Mouse (Mus musculus): Measurements from ENCODE around the gene Six2.

Six2 gene

DNA sequence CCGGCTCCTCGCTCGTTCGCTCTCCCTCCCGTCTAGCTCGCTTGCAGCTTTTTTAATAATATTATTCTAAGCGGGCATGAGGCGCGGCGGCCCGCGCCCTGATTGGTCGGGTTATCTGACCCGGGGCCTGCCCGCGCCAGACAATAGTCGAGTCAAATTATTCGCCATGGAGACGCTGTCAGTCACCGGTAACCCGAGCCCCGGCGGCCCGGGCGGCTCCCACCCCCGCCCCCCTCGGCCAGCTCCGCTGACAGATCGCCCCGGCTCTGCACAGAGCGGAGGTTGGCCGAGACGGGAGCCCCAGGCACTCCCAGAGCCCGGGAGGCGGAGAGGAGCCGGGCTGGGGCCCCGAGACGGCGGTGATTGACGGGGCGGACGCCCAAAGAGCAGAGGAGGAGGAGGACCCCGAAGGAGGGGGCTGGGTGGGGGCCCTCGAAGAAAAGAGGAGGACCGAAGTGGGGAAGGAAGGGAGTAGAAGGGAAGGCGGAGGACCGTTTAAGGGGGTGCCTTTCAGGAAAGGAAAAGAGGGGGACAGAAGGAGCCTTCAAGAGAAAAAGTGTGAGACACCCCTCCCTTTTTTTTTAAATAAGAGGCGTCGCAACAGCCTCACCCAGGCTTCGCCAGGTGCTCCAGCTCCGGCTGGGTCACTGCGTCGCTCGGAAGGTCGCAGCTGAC lies at the start of gene Six2:
Six2 (minus strand) TSS at position 39 of the 675 bp plus-strand sequence.
- DNase-seq (ENCODE audit: low spot score), result no peak

DNA sequence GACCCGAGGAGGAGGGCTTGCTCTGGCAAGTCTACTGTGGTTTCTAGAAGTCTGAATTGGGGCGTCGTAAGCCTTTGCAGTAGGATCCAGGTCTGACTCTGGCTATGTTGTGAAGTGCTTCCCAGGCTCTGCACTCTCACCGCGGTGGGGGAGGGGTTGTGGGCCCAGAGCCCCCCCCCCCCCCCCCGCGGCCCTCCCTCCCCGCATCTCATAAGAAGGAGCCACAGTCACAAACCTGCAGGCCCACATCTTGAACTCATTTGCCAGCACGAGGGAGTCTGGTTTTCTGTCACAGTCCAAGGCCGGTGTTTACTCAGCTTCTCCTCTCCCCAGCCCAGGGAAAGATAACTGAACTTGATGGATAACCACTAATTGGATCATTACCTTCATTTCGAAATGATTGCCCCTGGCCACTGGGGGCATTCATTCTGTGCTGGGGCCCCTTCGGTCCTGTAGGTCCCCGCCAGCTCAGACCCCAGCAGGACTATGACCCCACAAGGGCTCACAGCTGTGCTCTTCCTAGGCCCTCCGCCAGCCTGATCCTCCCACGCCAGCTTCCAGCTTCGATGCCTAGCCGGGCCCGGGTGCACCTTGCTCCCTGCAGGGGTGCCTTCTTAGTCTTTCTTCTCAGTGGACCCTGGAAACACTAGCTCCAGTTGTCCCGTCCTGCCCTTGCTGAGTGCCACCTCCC lies 49.2 kb upstream of the Six2 start:
- no peak for DNase-seq (ENCODE audit: low spot score)

DNA sequence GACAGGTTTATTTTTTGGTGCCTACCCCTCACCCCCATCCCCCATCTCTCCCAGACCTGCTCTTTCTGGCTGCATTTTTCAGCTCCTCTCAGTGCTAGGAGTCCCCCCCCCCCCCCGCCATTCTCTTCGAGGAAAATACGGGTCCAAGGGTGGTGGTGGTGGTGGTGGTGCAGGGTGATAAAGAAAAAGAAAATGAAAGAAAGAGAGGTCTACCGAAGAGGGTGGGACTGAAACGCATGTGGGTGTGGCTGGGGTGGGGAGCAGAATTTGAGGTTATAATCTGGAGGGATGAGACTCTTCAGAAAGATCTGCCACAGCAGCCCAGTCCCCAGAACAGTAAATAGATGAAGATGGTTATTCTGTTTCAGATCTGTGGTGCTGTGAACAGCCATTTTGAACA lies 43.3 kb upstream of the Six2 start:
- DNase-seq (ENCODE audit: low spot score), result no peak

DNA sequence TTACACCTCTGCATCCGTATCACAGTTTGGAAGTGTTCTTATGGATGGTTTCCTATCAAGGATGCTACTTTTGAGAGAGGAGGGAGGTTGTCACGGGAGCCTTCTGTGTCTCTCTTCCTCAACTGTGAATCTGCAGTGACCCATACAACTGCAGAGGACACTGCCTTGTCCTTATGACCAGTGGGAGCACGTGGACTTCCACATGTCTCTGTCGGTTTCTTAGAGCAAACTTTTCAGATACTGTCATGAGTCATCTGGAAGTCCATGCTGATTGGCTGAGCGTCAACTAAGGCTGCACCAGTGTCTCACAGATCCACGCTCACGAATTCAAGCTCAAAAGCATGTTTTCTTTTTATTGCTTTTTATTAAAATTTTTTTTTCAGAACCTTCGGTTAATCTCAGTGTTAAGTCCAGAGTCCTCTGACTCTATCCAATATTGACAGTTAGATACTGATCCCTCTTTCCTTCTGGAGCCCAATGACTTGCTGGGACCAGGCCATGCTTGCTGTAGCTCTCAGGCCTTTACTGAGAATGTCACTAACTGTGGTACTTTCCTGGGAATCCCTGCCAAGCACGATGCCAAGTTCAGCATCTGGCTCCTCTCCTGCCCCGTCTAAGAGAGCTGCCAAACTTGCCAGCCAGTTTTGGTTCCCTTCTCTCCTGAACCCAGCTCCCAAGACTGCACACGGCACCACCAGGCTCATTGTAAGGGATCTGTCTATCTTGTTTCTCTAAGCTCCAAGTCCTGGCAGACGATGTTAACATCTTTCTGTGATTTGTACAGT lies 42.3 kb upstream of the Six2 start:
- DNase-seq (ENCODE audit: low spot score), result no peak

GRCm38 (mm10) chr17:85728071-85728718 lies 40.1 kb upstream of the Six2 start:
- DNase-seq (ENCODE audit: low spot score), result no peak

GRCm38 (mm10) chr17:85725988-85726387 lies 37.9 kb upstream of the Six2 start:
- no peak for DNase-seq (ENCODE audit: low spot score)

DNA sequence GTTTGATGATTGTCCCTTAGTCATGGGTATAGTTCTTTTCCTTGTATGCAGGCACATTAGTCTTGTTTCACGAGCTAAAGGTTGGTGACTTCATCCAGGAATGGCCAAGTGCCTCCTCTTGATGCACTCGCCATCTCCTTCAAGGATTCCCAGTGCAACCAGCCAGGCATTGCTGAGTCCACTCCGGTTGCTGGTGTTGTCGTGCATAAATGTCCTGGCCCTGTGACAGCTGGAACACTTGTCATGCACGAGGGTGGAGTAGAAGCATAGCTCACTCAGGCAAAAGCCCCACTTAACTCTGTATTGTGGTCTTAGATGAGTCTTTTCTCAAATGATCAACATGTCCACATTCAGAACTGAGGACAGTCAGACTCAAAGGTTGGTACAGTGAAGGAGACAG lies 35.1 kb upstream of the Six2 start:
- DNase-seq (ENCODE audit: low spot score), result no peak

DNA sequence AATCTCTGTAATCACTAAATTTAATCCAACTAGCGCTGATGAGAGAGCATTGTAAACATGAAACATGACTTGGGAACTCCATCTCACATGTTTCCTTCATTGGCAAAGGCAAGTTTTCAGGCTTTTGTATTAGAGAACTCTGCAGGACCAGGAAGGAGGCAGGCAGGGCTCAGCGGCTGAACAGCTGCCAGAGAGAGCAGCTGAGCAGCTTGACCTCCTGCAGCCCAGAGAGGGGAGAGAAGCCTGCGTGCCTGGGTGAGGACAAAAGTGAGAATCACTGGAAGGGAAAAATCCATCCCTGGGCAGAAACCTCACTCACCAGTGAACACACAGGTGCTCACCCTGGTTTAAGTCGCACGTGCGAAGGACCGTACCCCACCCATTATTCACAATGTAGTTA lies 29.2 kb upstream of the Six2 start:
- DNase-seq (ENCODE audit: low spot score), result no peak

DNA sequence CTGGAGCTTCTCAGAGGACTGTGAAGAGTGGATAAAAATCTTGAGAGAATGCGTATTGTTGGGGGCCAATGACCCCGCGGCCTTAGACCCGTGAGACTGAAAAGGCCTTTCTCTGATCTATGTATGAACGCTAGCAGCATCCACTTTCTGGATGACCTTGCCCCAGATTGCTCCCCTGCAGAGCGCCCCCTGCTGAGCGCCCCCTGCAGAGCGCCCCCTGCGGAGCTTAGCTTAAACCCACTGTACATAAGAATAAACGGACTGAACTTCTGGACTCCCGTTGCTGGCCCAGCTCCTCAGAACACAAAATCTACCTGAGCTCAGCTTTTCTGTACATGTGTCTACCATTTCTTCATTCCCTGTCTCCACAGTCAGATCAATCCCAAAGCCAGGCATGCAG lies 27.7 kb upstream of the Six2 start:
- DNase-seq (ENCODE audit: low spot score), result no peak

DNA sequence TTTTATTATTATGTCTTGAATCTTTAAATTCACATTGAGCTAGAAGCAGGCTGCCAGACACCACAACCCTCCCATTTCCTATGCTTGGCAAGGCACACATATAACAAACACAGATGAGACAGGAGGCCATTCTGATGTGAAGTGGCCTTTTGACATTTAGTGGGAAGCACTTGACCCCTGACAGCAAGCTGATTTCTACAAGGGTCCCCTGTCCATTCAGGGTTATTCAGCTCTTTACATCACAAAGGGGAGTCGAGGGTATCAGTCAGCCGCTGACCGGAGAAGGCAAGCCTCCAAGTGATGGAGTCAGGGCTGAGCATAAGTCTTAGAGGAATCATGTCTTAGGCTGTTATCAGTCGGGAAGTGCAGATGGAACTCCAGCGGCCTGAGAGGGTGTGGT lies 26.3 kb upstream of the Six2 start:
- DNase-seq (ENCODE audit: low spot score), result no peak

DNA sequence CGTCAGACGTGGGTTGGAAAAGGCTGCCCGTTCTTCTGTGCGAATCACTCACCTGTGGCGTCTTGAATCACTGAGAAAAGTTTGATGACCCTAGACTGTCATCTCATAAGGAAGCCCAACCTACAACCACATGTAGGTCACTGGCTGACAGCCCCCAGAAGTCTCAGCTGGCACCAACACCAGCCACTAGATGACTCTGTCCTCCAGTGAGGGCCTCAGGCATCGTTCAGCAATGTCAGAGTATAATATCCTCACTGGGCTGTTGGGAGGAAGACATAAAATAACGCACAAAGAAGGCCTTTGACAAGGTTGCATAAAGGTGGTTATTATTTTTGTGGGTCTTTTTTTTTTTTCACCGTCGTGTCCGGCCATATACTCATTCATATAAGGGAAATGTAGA lies 24.8 kb upstream of the Six2 start:
- no peak for DNase-seq (ENCODE audit: low spot score)

DNA sequence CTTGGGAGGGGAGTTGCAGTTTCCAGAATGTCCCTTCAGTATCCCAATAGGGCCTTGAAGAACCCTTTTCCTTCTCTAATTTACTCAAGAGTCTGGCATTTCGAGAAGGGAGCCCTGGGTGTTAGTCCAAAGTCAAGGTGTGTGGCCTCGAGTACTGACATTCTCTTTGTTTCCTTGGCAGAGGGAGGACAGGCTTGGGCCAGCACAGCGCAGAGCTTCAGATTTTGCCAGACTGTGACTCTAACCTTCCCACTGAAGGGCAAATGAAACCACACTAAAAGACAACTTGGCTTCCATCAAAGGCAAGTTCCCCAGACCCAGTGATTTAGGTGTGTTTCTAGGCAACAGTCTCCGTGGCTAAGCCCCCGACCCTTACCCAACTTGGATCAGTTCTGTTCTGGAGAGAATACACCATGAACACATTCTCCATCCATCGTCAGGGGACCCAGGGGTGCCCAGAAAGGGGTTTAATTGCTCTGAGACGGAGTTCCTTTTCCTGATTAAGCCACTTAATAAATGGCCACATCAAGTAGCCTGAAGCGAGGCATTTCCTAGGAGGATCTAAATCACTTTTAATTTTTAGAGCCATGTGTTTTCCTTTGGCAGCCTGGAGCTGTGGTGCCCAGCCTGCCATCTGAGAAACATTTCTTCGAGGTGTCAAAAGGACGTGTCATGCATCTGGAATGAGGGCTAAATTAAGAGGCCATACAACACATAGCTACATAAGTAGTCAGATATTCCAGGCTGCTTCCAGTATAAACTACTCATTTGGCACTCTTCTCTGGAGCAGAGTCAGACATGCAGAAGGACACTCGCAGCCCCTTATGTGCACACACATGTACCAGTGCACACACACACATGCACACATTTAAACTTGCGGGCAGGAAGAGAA lies 16.5 kb upstream of the Six2 start:
- DNase-seq (ENCODE audit: low spot score), result no peak

GRCm38 (mm10) chr17:85700028-85700427 lies 12.0 kb upstream of the Six2 start:
- DNase-seq (ENCODE audit: low spot score), result no peak

GRCm38 (mm10) chr17:85698643-85699042 lies 10.6 kb upstream of the Six2 start:
- no peak for DNase-seq (ENCODE audit: low spot score)

GRCm38 (mm10) chr17:85697976-85698375 lies 9.9 kb upstream of the Six2 start:
- DNase-seq (ENCODE audit: low spot score), result no peak

GRCm38 (mm10) chr17:85694499-85694898 lies 6.4 kb upstream of the Six2 start:
- DNase-seq (ENCODE audit: low spot score), result no peak

- DNase-seq (ENCODE audit: low spot score), result no peak
These were observed 5.0 kb upstream of the Six2 start for GRCm38 (mm10) chr17:85693101-85693500.

GRCm38 (mm10) chr17:85692594-85692993 lies 4.5 kb upstream of the Six2 start:
- no peak for DNase-seq (ENCODE audit: low spot score)

DNA sequence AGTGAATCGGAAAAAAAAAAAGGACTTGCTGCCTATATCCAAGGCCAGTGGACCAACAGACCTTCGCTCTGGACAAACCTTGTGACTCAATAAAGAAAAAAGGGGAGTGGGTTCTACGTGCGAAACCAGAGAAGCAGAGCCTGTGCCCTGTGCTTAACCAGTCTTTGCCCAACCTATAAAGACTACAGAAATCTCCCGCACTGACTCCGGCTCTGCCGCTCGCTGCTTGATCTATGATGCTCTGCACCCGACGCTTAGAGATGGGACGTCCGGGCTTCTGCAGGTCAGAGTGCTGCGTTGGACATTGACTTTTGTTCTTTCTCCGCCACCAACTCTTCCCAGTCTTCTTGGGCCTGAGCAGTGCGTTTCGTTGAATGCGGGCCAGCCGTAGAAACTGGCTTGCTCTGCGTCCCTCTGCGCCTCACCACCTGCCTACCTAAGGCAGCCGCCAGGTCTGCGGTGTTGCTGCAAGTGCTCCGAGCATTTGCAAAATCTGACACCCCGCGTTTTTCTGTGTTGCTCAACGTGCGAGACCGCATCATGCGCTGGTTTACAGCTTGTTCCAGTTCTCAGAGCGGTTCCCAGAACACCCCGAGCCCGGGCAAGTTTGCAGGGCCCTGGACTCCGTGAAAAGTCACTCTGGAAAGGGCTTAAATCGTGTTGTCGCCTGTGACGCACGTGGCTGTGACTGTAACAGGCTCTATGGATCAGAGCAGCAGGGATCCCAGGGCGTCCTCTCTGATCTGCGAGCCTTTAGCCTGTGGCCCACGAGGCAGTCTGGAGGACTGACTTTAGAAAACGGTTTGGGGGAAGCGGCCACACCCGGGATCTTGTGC lies 3.8 kb upstream of the Six2 start:
- DNase-seq (ENCODE audit: low spot score), result no peak

- DNase-seq (ENCODE audit: low spot score), result no peak
These were observed 2.9 kb upstream of the Six2 start for GRCm38 (mm10) chr17:85690969-85691335.
